Mouse (Mus musculus) cerebellum, adult 9-11 months (tissue): ENCODE data around the gene Gm8298.
"Not testable (repeated sequence)": the region's sequence is repeated elsewhere in the genome, so short reads cannot be mapped to it uniquely, and the experiment has no call there.

ENCODE experiments used
- DNase-seq: peaks from one replicate; pipeline ENCODE4 v3.0.0; 2022

The Gm8298 gene

GRCm38 (mm10) chr3:59860751-59861150 lies at the start of gene Gm8298:
Gene Gm8298, plus strand, starts transcription at chr3:59861051.
- no peak for DNase-seq

- DNase-seq: no peak
These were observed 47.7 kb upstream of the Gm8298 start for GRCm38 (mm10) chr3:59813169-59813568.

GRCm38 (mm10) chr3:59870765-59871164 lies 9.9 kb downstream of the Gm8298 start:
- DNase-seq: no peak

GRCm38 (mm10) chr3:59877601-59878000 lies 16.8 kb downstream of the Gm8298 start:
- DNase-seq: not testable (repeated sequence)

- DNase-seq: not testable (repeated sequence)
These were observed 19.1 kb downstream of the Gm8298 start for GRCm38 (mm10) chr3:59879801-59880554.

GRCm38 (mm10) chr3:59893276-59893675 lies 32.4 kb downstream of the Gm8298 start:
- DNase-seq: no peak

GRCm38 (mm10) chr3:59924914-59925313 lies 64.1 kb downstream of the Gm8298 start, which contains the start of gene C130079G13Rik:
Gene C130079G13Rik, plus strand, starts transcription at chr3:59925214.
- no peak for DNase-seq
